Comparison of ENCODE assay signal across 24 mouse cellular contexts in the genomic region with DNA sequence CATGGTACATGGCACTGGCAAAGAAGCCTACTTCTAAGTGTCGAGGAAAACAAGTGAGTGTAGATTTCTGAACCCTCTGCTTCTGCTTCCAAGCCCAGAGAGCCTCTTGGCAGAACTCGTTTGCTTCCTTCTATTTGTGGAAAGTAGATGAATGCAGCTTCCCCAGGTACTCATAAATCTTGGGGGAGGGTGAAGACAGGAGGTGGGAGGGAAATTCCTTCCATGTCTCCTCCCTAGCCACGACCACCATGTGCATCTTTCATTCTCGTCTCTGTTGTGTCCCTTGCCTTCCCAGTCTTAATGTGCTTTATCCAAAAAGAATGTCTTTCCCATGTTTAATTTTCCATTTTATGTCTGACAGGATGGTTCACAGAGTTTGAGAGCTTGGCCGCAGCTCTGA. TPM values are rescaled to one million over a fixed set of nuclear protein-coding genes. Genes with fewer than 3 reads are reported as not detected.
DNase-seq lines count a peak whose midpoint lies in the region; ATAC-seq and TF ChIP-seq lines count a peak whose summit lies in the region.
"Had no signal": no experiment of that assay in that cellular context is flagged by ENCODE, and none has a peak within 500 bp of the region (broad histone marks: within the 10 kb centered on the region; RNA-seq: fewer than 3 reads in every experiment).

No protein-coding gene starts in this region.

- no peak for TF ChIP-seq EP300 in stomach, postnatal 0 days (optimal IDR thresholded peaks at IDR 0.05)

- no peaks in the 10 kb centered on the region for H3K27me3 ChIP-seq in kidney, embryonic 15.5 days
- no peaks in the 10 kb centered on the region for H3K27me3 ChIP-seq in stomach, embryonic 16.5 days (ENCODE audit: control insufficient read depth, insufficient read depth, low read length)
- no peaks in the 10 kb centered on the region for H3K27me3 ChIP-seq in stomach, postnatal 0 days (ENCODE audit: control insufficient read depth, insufficient read depth, low read length)
- H3K27me3 ChIP-seq: embryonic facial prominence, embryonic 12.5 days had no signal

- H3K4me3 ChIP-seq in kidney, embryonic 15.5 days (replicated peaks), result no peak overlapping the region
- H3K4me3 ChIP-seq in stomach, embryonic 16.5 days (replicated peaks; ENCODE audit: low read length), result no peak overlapping the region
- no peak overlapping the region for H3K4me3 ChIP-seq in stomach, postnatal 0 days (ENCODE audit: low read depth, low read length)
- H3K4me3 ChIP-seq: embryonic facial prominence, embryonic 12.5 days; heart, embryonic 10.5 days; midbrain, embryonic 10.5 days had no signal

- H3K9me3 ChIP-seq in kidney, embryonic 15.5 days (replicated peaks), result no peaks in the 10 kb centered on the region
- H3K9me3 ChIP-seq in stomach, embryonic 16.5 days (replicated peaks; ENCODE audit: control insufficient read depth, low read length), result no peaks in the 10 kb centered on the region
- H3K9me3 ChIP-seq in stomach, postnatal 0 days (ENCODE audit: control insufficient read depth, low read length), result no peaks in the 10 kb centered on the region
- H3K9me3 ChIP-seq: embryonic facial prominence, embryonic 12.5 days; heart, embryonic 10.5 days; midbrain, embryonic 10.5 days had no signal

- no peaks in the 10 kb centered on the region for H3K36me3 ChIP-seq in kidney, embryonic 15.5 days
- H3K36me3 ChIP-seq in stomach, embryonic 16.5 days (ENCODE audit: control insufficient read depth, insufficient read depth, low read length), result no peaks in the 10 kb centered on the region
- H3K36me3 ChIP-seq in stomach, postnatal 0 days (ENCODE audit: control insufficient read depth, insufficient read depth, low read length), result no peaks in the 10 kb centered on the region
- H3K36me3 ChIP-seq: embryonic facial prominence, embryonic 12.5 days; heart, embryonic 10.5 days; midbrain, embryonic 10.5 days had no signal

- peak; percentile 88 for DNase-seq in heart, adult 11 months
- no peak for DNase-seq in heart, postnatal 10 days
- DNase-seq in kidney, postnatal 25 days, result no peak
- DNase-seq in stomach, postnatal 0 days (ENCODE audit: low spot score), result no peak
- no peak for DNase-seq in layer of hippocampus, postnatal 25 days (ENCODE audit: extremely low spot score in 1 of 2, low spot score in 1 of 2)
- DNase-seq: adrenal gland, postnatal 14 days; cerebellum, adult 9-11 months; heart, postnatal 36 days; kidney, postnatal 4 days; liver, postnatal 0 days; right cerebral cortex, postnatal 14 days; spleen, adult 18-20 months; thymus, postnatal 14 days had no signal

- no peak overlapping the region for H3K27ac ChIP-seq in kidney, embryonic 15.5 days
- H3K27ac ChIP-seq in stomach, embryonic 16.5 days (ENCODE audit: low read length), result no peak overlapping the region
- H3K27ac ChIP-seq in stomach, postnatal 0 days (replicated peaks), result no peak overlapping the region
- H3K27ac ChIP-seq: embryonic facial prominence, embryonic 12.5 days; heart, embryonic 10.5 days; hindbrain, embryonic 14.5 days; macrophage; midbrain, embryonic 10.5 days had no signal

- peaks cover 17% of the 10 kb centered on the region for H3K4me1 ChIP-seq in kidney, embryonic 15.5 days
- H3K4me1 ChIP-seq in stomach, embryonic 16.5 days (ENCODE audit: control insufficient read depth, insufficient read depth, low read length), result 0 out of 2 replicates have a peak, but pooled peaks cover 4% of the 10 kb centered on the region
- no peaks in the 10 kb centered on the region for H3K4me1 ChIP-seq in stomach, postnatal 0 days (replicated peaks; ENCODE audit: control insufficient read depth, insufficient read depth)
- H3K4me1 ChIP-seq: embryonic facial prominence, embryonic 12.5 days; midbrain, embryonic 10.5 days had no signal

- no peak overlapping the region for H3K9ac ChIP-seq in kidney, embryonic 15.5 days
- no peak overlapping the region for H3K9ac ChIP-seq in stomach, embryonic 16.5 days (ENCODE audit: low read length)
- H3K9ac ChIP-seq in stomach, postnatal 0 days (ENCODE audit: low read length), result no peak overlapping the region
- H3K9ac ChIP-seq: embryonic facial prominence, embryonic 12.5 days; hindbrain, embryonic 14.5 days; liver, postnatal 0 days had no signal

- ATAC-seq in kidney, embryonic 15.5 days (replicated peaks; ENCODE audit: low FRiP score), result no peak; the same call in 1 of the 2 replicates
- peak; percentile 31; the same call in 1 of the 2 replicates for ATAC-seq in stomach, embryonic 16.5 days (ENCODE audit: insufficient read depth, low FRiP score)
- no peak for ATAC-seq in stomach, postnatal 0 days (ENCODE audit: low FRiP score, low TSS enrichment)
- ATAC-seq: CD4-positive, CD25-positive, alpha-beta regulatory T cell, adult 4 months; liver, postnatal 0 days; lung, postnatal 0 days had no signal

- 0 out of 2 replicates have a peak overlapping the region, but pooled peaks have one; percentile 9 for H3K4me2 ChIP-seq in kidney, embryonic 15.5 days
- no peak overlapping the region for H3K4me2 ChIP-seq in stomach, embryonic 16.5 days (ENCODE audit: low read depth, low read length)
- H3K4me2 ChIP-seq in stomach, postnatal 0 days (replicated peaks; ENCODE audit: low read depth), result no peak overlapping the region
- H3K4me2 ChIP-seq: embryonic facial prominence, embryonic 12.5 days; hindbrain, embryonic 14.5 days; liver, embryonic 11.5 days had no signal

- 12% methylated on average over 5 of the region's 5 CpGs for WGBS in kidney, embryonic 15.5 days
- 26% methylated on average over 5 of the region's 5 CpGs for WGBS in stomach, embryonic 16.5 days
- WGBS in stomach, postnatal 0 days, result 20% methylated on average over 5 of the region's 5 CpGs

- intact Hi-C loops in heart, postnatal 10 days (cut with DNase I), result no loop called here

- TF ChIP-seq CTCF in stomach, postnatal 0 days (IDR thresholded peaks at IDR 0.05; ENCODE audit: low read depth), result no peak

RNA-seq across cellular contexts. Expression of gene Hsd11b1, which starts 11.3 kb away (rescaled TPM):
- total RNA-seq in heart, postnatal 10 days (2021), result 1 to 10 TPM; 1.1 to 1.3 TPM
- polyA plus RNA-seq in kidney, embryonic 15.5 days (2015; fragmentation: Nextera tagmentation; extraction: Ambion mirVana), result 1.5 TPM in 2 replicates
- 2.1 and 3.0 TPM in 2 replicates for polyA plus RNA-seq in stomach, embryonic 16.5 days (2015; fragmentation: Nextera tagmentation; extraction: Ambion mirVana)
- polyA plus RNA-seq in stomach, postnatal 0 days (2015; fragmentation: Nextera tagmentation; extraction: Ambion mirVana), result 2.8 and 3.0 TPM in 2 replicates
- 10 to 100 TPM; 47.4 to 53.4 TPM for total RNA-seq in layer of hippocampus, postnatal 25 days (2021)
- polyA plus RNA-seq: forebrain, embryonic 11.5 days; hindbrain, embryonic 14.5 days had no signal

RNA-seq across cellular contexts. Expression of gene G0s2, which starts 20.4 kb away (rescaled TPM):
- total RNA-seq in heart, postnatal 10 days (2021), result 10 to 100 TPM; 51.2 to 51.4 TPM
- 28.6 and 37.1 TPM in 2 replicates for polyA plus RNA-seq in kidney, embryonic 15.5 days (2015; fragmentation: Nextera tagmentation; extraction: Ambion mirVana)
- 36.5 and 46.7 TPM in 2 replicates for polyA plus RNA-seq in stomach, embryonic 16.5 days (2015; fragmentation: Nextera tagmentation; extraction: Ambion mirVana)
- 20.8 and 27.4 TPM in 2 replicates for polyA plus RNA-seq in stomach, postnatal 0 days (2015; fragmentation: Nextera tagmentation; extraction: Ambion mirVana)
- 10 to 100 TPM in 1 of 2 experiments, 1 to 10 TPM in 1; 9.3 to 11.2 TPM for total RNA-seq in layer of hippocampus, postnatal 25 days (2021)

RNA-seq across cellular contexts. Expression of gene Lamb3, which starts 45.1 kb away (rescaled TPM):
- 10 to 100 TPM in 1 of 2 experiments, 1 to 10 TPM in 1; 9.0 to 12.2 TPM for total RNA-seq in heart, postnatal 10 days (2021)
- polyA plus RNA-seq in kidney, embryonic 15.5 days (2015; fragmentation: Nextera tagmentation; extraction: Ambion mirVana), result 1.2 and 1.6 TPM in 2 replicates
- polyA plus RNA-seq in stomach, embryonic 16.5 days (2015; fragmentation: Nextera tagmentation; extraction: Ambion mirVana), result 17.6 and 24.6 TPM in 2 replicates
- 34.9 and 35.5 TPM in 2 replicates for polyA plus RNA-seq in stomach, postnatal 0 days (2015; fragmentation: Nextera tagmentation; extraction: Ambion mirVana)
- under 1 TPM; 0.76 to 0.80 TPM for total RNA-seq in layer of hippocampus, postnatal 25 days (2021)
- polyA plus RNA-seq: macrophage had no signal

RNA-seq across cellular contexts. Expression of gene Traf3ip3, which starts 51.1 kb away (rescaled TPM):
- 1 to 10 TPM; 1.6 to 2.6 TPM for total RNA-seq in heart, postnatal 10 days (2021)
- 3.5 and 4.3 TPM in 2 replicates for polyA plus RNA-seq in kidney, embryonic 15.5 days (2015; fragmentation: Nextera tagmentation; extraction: Ambion mirVana)
- polyA plus RNA-seq in stomach, embryonic 16.5 days (2015; fragmentation: Nextera tagmentation; extraction: Ambion mirVana), result 5.0 and 8.5 TPM in 2 replicates
- polyA plus RNA-seq in stomach, postnatal 0 days (2015; fragmentation: Nextera tagmentation; extraction: Ambion mirVana), result 1.8 and 2.8 TPM in 2 replicates
- 1 to 10 TPM in 1 of 2 experiments, under 1 TPM in 1; 0.89 to 1.9 TPM for total RNA-seq in layer of hippocampus, postnatal 25 days (2021)
